Mouse (Mus musculus) kidney, adult 2 months (tissue): ENCODE measurements around the gene Mrps27.

Source experiments
- CTCF ChIP-seq: fragments of 200-500 bp; conservative IDR thresholded peaks from 2 replicates; pipeline ENCODE4 v1.5.1; 2011; ENCODE audit warnings: low read depth, mild to moderate bottlenecking, control low read depth, low read length, moderate library complexity, mixed read lengths; ENCODE audit not compliant: insufficient read depth, insufficient read length
- POLR2A ChIP-seq: fragments of 200-500 bp; IDR thresholded peaks from one replicate; pipeline ENCODE4 v1.6.1; 2011; ENCODE audit warnings: low read depth, low read length, control low read depth

- no peak for TF ChIP-seq CTCF
- TF ChIP-seq POLR2A = no peak
These were observed 29.6 kb downstream of the Mrps27 start for GRCm38 (mm10) chr13:99374191-99374590.
